Mouse (Mus musculus) forebrain, embryonic 14.5 days (tissue): ENCODE measurements at regions not wholly inside any gene's neighbourhood (a gene's known extent, or its start where the extent isn't known, plus 50 kb on each side); places are given as distances from the start of the nearest gene placed in this dataset.

Experiments
- ATAC-seq: fragments of 200-750 bp; cut with Nextera tagmentation; 2 replicates; pipeline ENCODE4 v1.8.0; 2017; ENCODE audit warnings: mild to moderate bottlenecking, moderate library complexity
- DNase-seq: peaks from one replicate; pipeline ENCODE4 v3.0.0-alpha.2; 2015; ENCODE audit warnings: low spot score
- H3K27ac ChIP-seq: fragments of 300-500 bp; sonication (generic); 2 replicates; pipeline ENCODE4 v1.5.1; 2014; ENCODE audit warnings: low read depth, mild to moderate bottlenecking, control low read depth, low read length, moderate library complexity
- H3K27me3 ChIP-seq: fragments of 300-500 bp; sonication (generic); replicated peaks from 2 replicates; pipeline ENCODE4 v1.6.1; 2014; ENCODE audit warnings: low read length, control low read depth, mixed read lengths; ENCODE audit not compliant: control insufficient read depth, insufficient read depth
- H3K36me3 ChIP-seq: fragments of 300-500 bp; sonication (generic); 2 replicates; pipeline ENCODE4 v1.6.1; 2014; ENCODE audit warnings: low read length, control low read depth; ENCODE audit not compliant: control insufficient read depth, insufficient read depth
- H3K4me1 ChIP-seq: fragments of 300-500 bp; sonication (generic); 2 replicates; pipeline ENCODE4 v1.6.1; 2014; ENCODE audit warnings: antibody characterized with exemption, low read length, control low read depth; ENCODE audit not compliant: control insufficient read depth, insufficient read depth
- H3K4me2 ChIP-seq: fragments of 300-500 bp; sonication (generic); 2 replicates; pipeline ENCODE4 v1.6.1; 2014; ENCODE audit warnings: mild to moderate bottlenecking, control low read depth, low read length
- H3K4me3 ChIP-seq: fragments of 300-500 bp; sonication (generic); 2 replicates; pipeline ENCODE4 v1.5.1; 2014; ENCODE audit warnings: low read depth, low read length, control low read depth
- H3K9ac ChIP-seq: fragments of 300-500 bp; sonication (generic); 2 replicates; pipeline ENCODE4 v1.6.1; 2014; ENCODE audit warnings: mild to moderate bottlenecking, low read length, control low read depth, moderate library complexity
- H3K9me3 ChIP-seq: fragments of 300-500 bp; sonication (generic); replicated peaks from 2 replicates; pipeline ENCODE4 v1.6.1; 2016; ENCODE audit warnings: low read length, control low read depth, mixed read lengths; ENCODE audit not compliant: control insufficient read depth
- WGBS: fragments of 180-500 bp; shearing (Covaris S2); extraction: QIAGEN DNeasy Blood & Tissue Kit; methylation state at CpG from one replicate; pipeline ENCODE4 v1.1.7; 2014; 5-methylcytosine and 5-hydroxymethylcytosine counted together

- no peaks in the 10 kb centered on the region for H3K9me3 ChIP-seq
- peak; percentile 76 for DNase-seq
- H3K9ac ChIP-seq = peak overlapping the region; percentile 54
- H3K4me3 ChIP-seq = peak overlapping the region; percentile 38
- WGBS = 13% methylated on average over 23 of the region's 29 CpGs
- ATAC-seq = peak; percentile 89
- peaks cover 11% of the 10 kb centered on the region for H3K4me1 ChIP-seq
- no peaks in the 10 kb centered on the region for H3K27me3 ChIP-seq
- H3K4me2 ChIP-seq = peak overlapping the region; percentile 64
- H3K27ac ChIP-seq = no peak overlapping the region
- H3K36me3 ChIP-seq = no peaks in the 10 kb centered on the region
These were observed 83.6 kb upstream of the Calm2 start for GRCm38 (mm10) chr17:87530162-87530817.

GRCm38 (mm10) chr17:87530818-87531410, 84.2 kb upstream of the Calm2 start:
- under 1% methylated on average over 17 of the region's 17 CpGs for WGBS
- peak overlapping the region; percentile 38 for H3K4me3 ChIP-seq
- H3K9me3 ChIP-seq = no peaks in the 10 kb centered on the region
- no peaks in the 10 kb centered on the region for H3K27me3 ChIP-seq
- H3K36me3 ChIP-seq = no peaks in the 10 kb centered on the region
- peak overlapping the region; percentile 64 for H3K4me2 ChIP-seq
- DNase-seq (peak; percentile 10), ATAC-seq (peak; percentile 1; the same call in 1 of the 2 replicates)
- peak overlapping the region; percentile 54 for H3K9ac ChIP-seq
- H3K27ac ChIP-seq = no peak overlapping the region; the same call in 1 of the 2 replicates
- peaks cover 11% of the 10 kb centered on the region for H3K4me1 ChIP-seq

DNA sequence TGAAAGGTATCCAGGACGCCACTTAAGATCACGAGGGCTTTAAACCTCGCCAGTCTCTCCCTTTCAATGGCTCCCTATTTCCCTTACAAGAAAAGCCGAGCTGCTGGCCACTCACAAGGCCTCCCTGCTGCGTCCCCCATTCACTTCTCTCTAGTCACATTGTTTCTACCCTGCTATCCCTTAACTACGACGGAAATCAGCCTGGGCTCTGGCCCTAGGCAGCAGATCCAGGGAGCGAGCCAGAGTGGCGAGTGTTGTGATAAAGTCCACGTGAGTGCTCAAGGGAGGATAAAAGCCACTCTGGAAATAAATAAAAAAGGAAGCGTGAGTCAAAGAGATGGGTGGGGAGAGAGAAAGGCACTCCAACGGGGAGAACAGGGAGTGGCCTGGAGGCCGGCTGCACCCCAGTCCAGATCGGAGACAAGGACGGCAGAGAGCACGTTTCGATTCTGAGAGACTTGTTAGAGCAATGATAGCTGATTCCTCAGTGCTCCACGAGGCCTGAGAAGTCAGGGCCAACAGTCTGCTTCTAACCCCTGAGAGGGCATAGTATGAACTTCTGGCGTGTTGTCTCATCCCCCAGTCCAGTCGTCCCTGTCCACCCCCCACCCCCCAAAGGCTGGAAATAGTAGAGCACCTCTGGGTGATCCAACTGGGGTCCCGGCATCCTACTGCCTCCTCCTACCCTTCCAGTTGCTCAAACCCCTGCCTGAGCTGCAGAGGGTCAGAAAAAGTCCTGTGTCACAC, 84.8 kb upstream of the Calm2 start:
- Histone ChIP-seq H3K4me2 (peak overlapping the region; percentile 64), H3K4me3 (peak overlapping the region; percentile 38), H3K9me3 (no peaks in the 10 kb centered on the region), H3K27ac (no peak overlapping the region; the same call in 1 of the 2 replicates), H3K36me3 (no peaks in the 10 kb centered on the region), H3K27me3 (no peaks in the 10 kb centered on the region), H3K9ac (peak overlapping the region; percentile 54), H3K4me1 (peaks cover 11% of the 10 kb centered on the region)
- ATAC-seq (no peak), DNase-seq (peak; percentile 37)
- 2% methylated on average over 21 of the region's 21 CpGs for WGBS

DNA sequence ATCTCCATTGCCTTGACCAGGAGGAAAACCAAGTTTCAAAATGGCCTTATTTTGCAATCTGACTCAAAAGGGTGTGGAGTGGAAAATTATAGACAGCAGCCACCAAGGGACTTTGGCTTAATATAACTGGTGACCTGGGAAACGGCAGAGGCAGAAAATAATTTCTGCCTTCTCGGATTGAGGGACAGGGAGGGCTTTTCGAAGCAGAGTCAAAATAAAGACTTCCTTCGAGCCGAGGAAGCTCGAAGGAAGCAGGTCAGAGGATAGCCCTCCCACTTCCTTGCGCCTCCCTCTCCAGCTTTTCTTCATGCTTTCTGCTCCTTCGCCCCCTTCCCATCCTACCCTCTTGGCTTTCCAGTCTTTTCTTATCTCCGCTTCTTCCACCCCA, 85.4 kb upstream of the Calm2 start:
- DNase-seq = no peak

GRCm38 (mm10) chr17:87532762-87533161, 86.0 kb upstream of the Calm2 start:
- 47% methylated on average over 6 of the region's 6 CpGs for WGBS
- Histone ChIP-seq H3K36me3 (no peaks in the 10 kb centered on the region), H3K9ac (no peak overlapping the region), H3K4me2 (peak overlapping the region; percentile 64), H3K27me3 (no peaks in the 10 kb centered on the region), H3K4me1 (peaks cover 11% of the 10 kb centered on the region), H3K4me3 (no peak overlapping the region), H3K9me3 (no peaks in the 10 kb centered on the region), H3K27ac (no peak overlapping the region)
- ATAC-seq (no peak), DNase-seq (no peak)

More for the DNA sequence above, 85.4 kb upstream of the Calm2 start:
- Histone ChIP-seq H3K27me3 (no peaks in the 10 kb centered on the region), H3K36me3 (no peaks in the 10 kb centered on the region), H3K9me3 (no peaks in the 10 kb centered on the region), H3K4me1 (peaks cover 11% of the 10 kb centered on the region), H3K9ac (peak overlapping the region; percentile 54; the same call in 1 of the 2 replicates), H3K4me2 (peak overlapping the region; percentile 64), H3K27ac (no peak overlapping the region), H3K4me3 (no peak overlapping the region)
- no peak for ATAC-seq
- WGBS = 11% methylated on average over 9 of the region's 9 CpGs

DNA sequence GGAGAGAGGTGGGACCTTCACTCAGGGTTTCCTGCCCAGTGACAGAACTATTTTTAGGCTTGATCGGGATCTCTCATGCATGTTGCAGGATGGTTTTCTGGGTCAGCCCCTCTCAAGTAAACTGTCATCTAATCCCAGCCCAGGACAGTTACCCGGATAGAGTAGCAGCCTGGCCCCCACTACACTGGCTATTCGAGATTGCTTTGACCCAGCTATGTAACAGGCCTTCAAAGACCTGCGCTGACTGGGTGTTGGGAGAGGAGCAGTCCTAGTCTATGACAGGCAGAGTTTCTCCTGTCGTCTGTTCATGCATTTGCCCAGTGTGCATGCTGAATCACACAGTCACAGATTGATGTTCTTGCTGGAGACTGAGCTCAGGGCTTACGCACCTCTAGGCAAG, 86.2 kb upstream of the Epcam start:
- Histone ChIP-seq H3K4me3 (no peak overlapping the region), H3K4me1 (no peaks in the 10 kb centered on the region), H3K9ac (no peak overlapping the region), H3K9me3 (no peaks in the 10 kb centered on the region), H3K4me2 (no peak overlapping the region), H3K27me3 (no peaks in the 10 kb centered on the region), H3K36me3 (no peaks in the 10 kb centered on the region), H3K27ac (no peak overlapping the region)
- ATAC-seq (no peak), DNase-seq (no peak)
- 81% methylated on average over 6 of the region's 6 CpGs for WGBS

DNA sequence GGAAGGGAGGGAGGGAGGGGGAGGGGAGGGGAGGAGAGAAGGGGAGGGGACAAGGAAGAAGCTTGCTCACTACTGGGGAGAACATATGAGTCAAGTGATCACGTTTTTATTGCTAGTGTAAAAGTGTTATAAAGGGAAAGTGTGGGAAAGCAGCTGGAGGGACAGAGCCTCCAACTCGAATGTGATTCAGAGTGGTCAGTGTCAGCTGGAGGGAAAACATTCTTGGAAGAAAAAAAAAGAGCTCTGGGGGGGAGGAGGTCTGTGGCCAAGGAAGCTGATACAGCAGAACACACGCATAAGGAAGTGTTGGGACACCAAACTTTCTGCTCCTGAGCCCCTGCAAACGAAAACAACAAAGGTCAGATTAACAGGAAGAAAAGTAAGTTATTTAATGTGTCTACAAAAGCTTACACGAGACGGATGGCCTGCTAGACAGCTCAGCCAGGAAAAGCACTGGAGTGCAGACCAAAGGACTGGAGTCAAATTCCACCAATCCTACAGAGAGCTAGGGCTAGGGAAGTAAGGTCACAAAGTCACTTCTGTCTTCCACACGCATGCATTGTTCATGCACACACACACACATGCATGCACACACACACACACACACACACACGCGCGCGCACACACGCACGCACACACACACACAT, 85.1 kb upstream of the Epcam start:
- WGBS = 71% methylated on average over 13 of the region's 13 CpGs
- no peak overlapping the region for H3K9ac ChIP-seq
- no peak for ATAC-seq

GRCm38 (mm10) chr17:87554561-87554960, 81.2 kb upstream of the Epcam start:
- H3K4me2 ChIP-seq = no peak overlapping the region
- H3K9ac ChIP-seq = no peak overlapping the region
- no peaks in the 10 kb centered on the region for H3K9me3 ChIP-seq
- H3K27ac ChIP-seq = no peak overlapping the region
- 5% methylated on average over 2 of the region's 2 CpGs for WGBS
- ATAC-seq = no peak
- H3K4me1 ChIP-seq = no peaks in the 10 kb centered on the region
- no peak for DNase-seq
- H3K36me3 ChIP-seq = no peaks in the 10 kb centered on the region
- no peak overlapping the region for H3K4me3 ChIP-seq
- H3K27me3 ChIP-seq = no peaks in the 10 kb centered on the region

More for the DNA sequence above, 85.1 kb upstream of the Epcam start:
- Histone ChIP-seq H3K27me3 (no peaks in the 10 kb centered on the region), H3K9me3 (no peaks in the 10 kb centered on the region), H3K4me1 (no peaks in the 10 kb centered on the region), H3K4me3 (no peak overlapping the region), H3K27ac (no peak overlapping the region), H3K36me3 (no peaks in the 10 kb centered on the region), H3K4me2 (no peak overlapping the region)
- no peak for DNase-seq
